Mouse (Mus musculus) ES-Bruce4 (cell line): Measurements from ENCODE around the gene Acvr2b.

Experiments
- CTCF ChIP-seq: IDR thresholded peaks from one replicate; pipeline ENCODE4 v1.8.1; 2011; ENCODE audit warnings: low read depth, low read length
- EP300 ChIP-seq: IDR thresholded peaks from 2 replicates; pipeline ENCODE4 v1.6.1; 2011; ENCODE audit warnings: low read depth, low read length; ENCODE audit not compliant: insufficient read depth

- no peak for TF ChIP-seq CTCF
- TF ChIP-seq EP300: no peak
Measured at GRCm38 (mm10) chr9:119361416-119361815, 40.5 kb upstream of the Acvr2b start.
